Mouse (Mus musculus): Measurements from ENCODE around the gene Gm20388. TPM values are rescaled to one million over a fixed set of nuclear protein-coding genes. Genes with fewer than 3 reads are reported as not detected.

Gm20388 gene
- total RNA-seq, 2 experiments from 2014 or later: 1.3 to 8.5 TPM

- DNase-seq (ENCODE audit: low spot score in 2 of 2): no peak
Observed at GRCm38 (mm10) chr8:123724752-123725151, 3814.1 kb downstream of the Gm20388 start.

GRCm38 (mm10) chr8:123725261-123725660 lies 3814.6 kb downstream of the Gm20388 start:
- DNase-seq (ENCODE audit: low spot score in 2 of 2): no peak

- DNase-seq (ENCODE audit: low spot score in 2 of 2): no peak
Observed at GRCm38 (mm10) chr8:123726759-123727158, 3816.1 kb downstream of the Gm20388 start.

- no peak for DNase-seq (ENCODE audit: low spot score in 2 of 2)
Observed at GRCm38 (mm10) chr8:123729055-123729785, 3818.6 kb downstream of the Gm20388 start.

GRCm38 (mm10) chr8:123729786-123730411 lies 3819.3 kb downstream of the Gm20388 start:
- no peak for DNase-seq (ENCODE audit: low spot score in 2 of 2)

- no peak for DNase-seq (ENCODE audit: low spot score in 2 of 2)
Observed at GRCm38 (mm10) chr8:123732332-123732731, 3821.7 kb downstream of the Gm20388 start.

GRCm38 (mm10) chr8:123734486-123734885 lies 3823.8 kb downstream of the Gm20388 start:
- no peak for DNase-seq (ENCODE audit: low spot score in 2 of 2)

- DNase-seq (ENCODE audit: low spot score in 2 of 2): no peak
Observed at GRCm38 (mm10) chr8:123736974-123737373, 3826.3 kb downstream of the Gm20388 start.

- DNase-seq (ENCODE audit: low spot score in 2 of 2): no peak
Observed at GRCm38 (mm10) chr8:123740263-123740662, 3829.6 kb downstream of the Gm20388 start.

- no peak for DNase-seq (ENCODE audit: low spot score in 2 of 2)
Observed at GRCm38 (mm10) chr8:123741232-123741631, 3830.6 kb downstream of the Gm20388 start.

- no peak for DNase-seq (ENCODE audit: low spot score in 2 of 2)
Observed at GRCm38 (mm10) chr8:123746488-123746887, 3835.8 kb downstream of the Gm20388 start.

GRCm38 (mm10) chr8:123747772-123748171 lies 3837.1 kb downstream of the Gm20388 start:
- no peak for DNase-seq (ENCODE audit: low spot score in 2 of 2)

GRCm38 (mm10) chr8:123750171-123750693 lies 3839.6 kb downstream of the Gm20388 start:
- DNase-seq (ENCODE audit: low spot score in 2 of 2): no peak

GRCm38 (mm10) chr8:123752773-123753468 lies 3842.3 kb downstream of the Gm20388 start:
- no peak for DNase-seq (ENCODE audit: low spot score in 2 of 2)

GRCm38 (mm10) chr8:123753604-123754375 lies 3843.1 kb downstream of the Gm20388 start:
- no peak for DNase-seq (ENCODE audit: low spot score in 2 of 2)

GRCm38 (mm10) chr8:123754538-123755431 lies 3844.1 kb downstream of the Gm20388 start:
- no peak for DNase-seq (ENCODE audit: low spot score in 2 of 2)

GRCm38 (mm10) chr8:123756901-123757300 lies 3846.3 kb downstream of the Gm20388 start:
- DNase-seq (ENCODE audit: low spot score in 2 of 2): no peak

- no peak for DNase-seq (ENCODE audit: low spot score in 2 of 2)
Observed at GRCm38 (mm10) chr8:123758935-123759334, 3848.3 kb downstream of the Gm20388 start.

GRCm38 (mm10) chr8:123759933-123760332 lies 3849.3 kb downstream of the Gm20388 start:
- no peak for DNase-seq (ENCODE audit: low spot score in 2 of 2)

GRCm38 (mm10) chr8:123760579-123760978 lies 3849.9 kb downstream of the Gm20388 start:
- no peak for DNase-seq (ENCODE audit: low spot score in 2 of 2)

Measured in adrenal gland, adult 18-20 months (tissue).